ENCODE assay signal across 8 mouse cellular contexts in genomic region chr12:109053020-109053806, GRCm38 (mm10). TPM values are rescaled to one million over a fixed set of nuclear protein-coding genes. Genes with fewer than 3 reads are reported as not detected.
DNase-seq lines count a peak whose midpoint lies in the region; ATAC-seq and TF ChIP-seq lines count a peak whose summit lies in the region.

No protein-coding gene starts in this region.

- no peak for TF ChIP-seq POLR2A in thymus, adult 2 months (IDR thresholded peaks at IDR 0.05; ENCODE audit: control insufficient read depth, extremely low read depth, insufficient read depth, low read length, poor library complexity)
- no peak for TF ChIP-seq POLR2A in limb, embryonic 14.5 days (IDR thresholded peaks at IDR 0.05; ENCODE audit: borderline replicate concordance, extremely low read depth, insufficient read depth, insufficient read length)

- peaks cover 9% of the 10 kb centered on the region for H3K27me3 ChIP-seq in thymus, adult 2 months (ENCODE audit: control insufficient read depth, insufficient read depth, low read length)
- peaks cover 71% of the 10 kb centered on the region for H3K27me3 ChIP-seq in limb, embryonic 14.5 days (ENCODE audit: control insufficient read depth, insufficient read depth, low read length)

- DNase-seq in adrenal gland, postnatal 14 days = peak; percentile 33
- no peak for DNase-seq in adrenal gland, postnatal 4 days (ENCODE audit: low spot score in 2 of 2)
- DNase-seq in thymus, adult 2 months = no peak
- no peak for DNase-seq in thymus, postnatal 10 days (ENCODE audit: low spot score in 2 of 2)
- DNase-seq in limb, embryonic 14.5 days (ENCODE audit: low spot score) = no peak
- DNase-seq in right cerebral cortex, postnatal 36 days (ENCODE audit: low spot score in 2 of 2) = no peak
- no peak for DNase-seq in urinary bladder, postnatal 10 days (ENCODE audit: low spot score)
- no peak for DNase-seq in left cerebral cortex, postnatal 4 days

- H3K9ac ChIP-seq in limb, embryonic 14.5 days (ENCODE audit: low read depth, low read length, severe bottlenecking) = peak overlapping the region; percentile 67

- 1% methylated on average over 100 of the region's 105 CpGs for WGBS in thymus, adult 2 months
- under 1% methylated on average over 48 of the region's 105 CpGs for WGBS in limb, embryonic 14.5 days

- H3K36me3 ChIP-seq in thymus, adult 2 months (ENCODE audit: control insufficient read depth, insufficient read depth, low read length) = no peaks in the 10 kb centered on the region
- H3K36me3 ChIP-seq in limb, embryonic 14.5 days (ENCODE audit: control insufficient read depth, insufficient read depth, low read length) = no peaks in the 10 kb centered on the region

- H3K4me1 ChIP-seq in thymus, adult 2 months (replicated peaks; ENCODE audit: control insufficient read depth, insufficient read depth, low read length) = peaks cover 32% of the 10 kb centered on the region
- peaks cover 7% of the 10 kb centered on the region; the same call in 1 of the 2 replicates for H3K4me1 ChIP-seq in limb, embryonic 14.5 days (ENCODE audit: control insufficient read depth, insufficient read depth, low read length)

- no peak overlapping the region for H3K27ac ChIP-seq in thymus, adult 2 months (ENCODE audit: control insufficient read depth, insufficient read depth, low read length)
- H3K27ac ChIP-seq in limb, embryonic 14.5 days (replicated peaks; ENCODE audit: low read depth, low read length) = no peak overlapping the region

- no peak for TF ChIP-seq CTCF in thymus, adult 2 months (IDR thresholded peaks at IDR 0.05; ENCODE audit: borderline replicate concordance, control insufficient read depth, extremely low read depth, insufficient read depth, low read length, poor library complexity)

- intact Hi-C loops in left cerebral cortex, postnatal 4 days (cut with DNase I) = no loop called here

- no peaks in the 10 kb centered on the region for H3K9me3 ChIP-seq in limb, embryonic 14.5 days (ENCODE audit: control insufficient read depth, low read length)

- H3K4me3 ChIP-seq in thymus, adult 2 months (ENCODE audit: control insufficient read depth, insufficient read depth, low read length) = peak overlapping the region; percentile 45
- peak overlapping the region; percentile 56 for H3K4me3 ChIP-seq in limb, embryonic 14.5 days (replicated peaks; ENCODE audit: low read length)

- peak overlapping the region; percentile 96 for H3K4me2 ChIP-seq in limb, embryonic 14.5 days (replicated peaks; ENCODE audit: low read depth, low read length, severe bottlenecking)

- ATAC-seq in limb, embryonic 14.5 days (ENCODE audit: low FRiP score, low read depth) = peak; percentile 32; the same call in 1 of the 2 replicates

RNA-seq across cellular contexts. Expression of gene Begain, which starts 14.8 kb away (rescaled TPM):
- total RNA-seq in adrenal gland, postnatal 14 days (2021) = 5.8 and 8.3 TPM in 2 replicates
- total RNA-seq in adrenal gland, postnatal 4 days (2021) = 10 to 100 TPM; 16.6 to 19.7 TPM
- 19.9 and 21.6 TPM in 2 replicates for polyA plus RNA-seq in thymus, adult 2 months (2012; rRNA removed)
- 45.0 and 50.4 TPM in 2 replicates for polyA plus RNA-seq in limb, embryonic 14.5 days (2012; rRNA removed)
- 16.5 and 17.6 TPM in 2 replicates for polyA plus RNA-seq in limb, embryonic 14.5 days (2014; fragmentation: Nextera tagmentation; extraction: Ambion mirVana)
- total RNA-seq in left cerebral cortex, postnatal 4 days (2021) = 100 to 1,000 TPM; 130 to 138 TPM

Comparison
In these comparisons a context has a peak if more than half of its experiments do, and no peak if none do; other contexts are left out.
1. RNA of gene Begain, which starts 14.8 kb away (total RNA-seq): 130 to 138 TPM in left cerebral cortex, postnatal 4 days; 16.6 to 19.7 TPM in adrenal gland, postnatal 4 days and 5.8 to 8.3 TPM in adrenal gland, postnatal 14 days; every median in the first group is over 4 times any median in the second.